Mouse (Mus musculus) MEL (cell line): ENCODE data around the gene Dohh. TPM values are rescaled to one million over a fixed set of nuclear protein-coding genes. Genes with fewer than 3 reads are reported as not detected.

Experiments used
- DNase-seq: peaks from one replicate; pipeline ENCODE4 v3.0.0; 2011; ENCODE audit warnings: low read depth, low spot score
- H3K27ac ChIP-seq: 2 replicates; pipeline ENCODE4 v1.5.1; 2012; ENCODE audit warnings: low read depth, mild to moderate bottlenecking, control low read depth, low read length, moderate library complexity; ENCODE audit not compliant: control insufficient read depth
- H3K27me3 ChIP-seq, 2 experiments: fragments of 150-350 bp in 1 of 2; sonication (generic) in 1 of 2; 2 replicates each; pipeline ENCODE4 v1.6.1; 2012; ENCODE audit warnings: low read length in 2 of 2, mild to moderate bottlenecking in 2 of 2, improper control_type of control experiment in 1 of 2, moderate library complexity in 1 of 2; ENCODE audit not compliant: insufficient read depth in 2 of 2, control insufficient read depth in 1 of 2
- H3K36me3 ChIP-seq, 2 experiments: 2 replicates each; pipeline ENCODE4 v1.6.1; 2012 to 2014; ENCODE audit warnings: low read length in 2 of 2, improper control_type of control experiment in 1 of 2, inconsistent platforms in 1 of 2, mild to moderate bottlenecking in 1 of 2; ENCODE audit not compliant: insufficient read depth in 2 of 2, control insufficient read depth in 1 of 2
- H3K4me1 ChIP-seq, 2 experiments: fragments of 150-350 bp in 1 of 2; sonication (generic) in 1 of 2; 2 replicates each; pipeline ENCODE4 v1.6.1; 2012; ENCODE audit warnings: low read length in 2 of 2, improper control_type of control experiment in 1 of 2, mild to moderate bottlenecking in 1 of 2; ENCODE audit not compliant: insufficient read depth in 2 of 2, control insufficient read depth in 1 of 2
- H3K4me3 ChIP-seq, 2 experiments: fragments of 150-350 bp in 1 of 2; sonication (generic) in 1 of 2; 2 replicates each; pipeline ENCODE4 v1.5.1; 2012; ENCODE audit warnings: low read depth in 2 of 2, low read length in 2 of 2, mild to moderate bottlenecking in 2 of 2, moderate library complexity in 2 of 2, control low read depth in 1 of 2, improper control_type of control experiment in 1 of 2; ENCODE audit not compliant: control insufficient read depth in 1 of 2, insufficient read depth in 1 of 2
- H3K79me2 ChIP-seq: 2 replicates; pipeline ENCODE4 v1.6.1; 2012; ENCODE audit warnings: mild to moderate bottlenecking, low read length, moderate library complexity; ENCODE audit not compliant: control insufficient read depth, poor library complexity, insufficient read depth
- H3K9ac ChIP-seq: 2 replicates; pipeline ENCODE4 v1.6.1; 2012; ENCODE audit warnings: low read depth, mild to moderate bottlenecking, control low read depth, low read length, moderate library complexity; ENCODE audit not compliant: control insufficient read depth, poor library complexity, severe bottlenecking
- H3K9me3 ChIP-seq: fragments of 150-350 bp; sonication (generic); replicated peaks from 2 replicates; pipeline ENCODE4 v1.6.1; 2012; ENCODE audit warnings: mild to moderate bottlenecking, low read length, improper control_type of control experiment, moderate library complexity; ENCODE audit not compliant: insufficient read depth
- CHD1 ChIP-seq: IDR thresholded peaks from 2 replicates; pipeline ENCODE4 v1.6.1; 2012; ENCODE audit warnings: low read depth, mild to moderate bottlenecking, inconsistent platforms, low read length, improper control_type of control experiment
- CHD2 ChIP-seq: IDR thresholded peaks from 2 replicates; pipeline ENCODE4 v1.6.1; 2011; ENCODE audit warnings: low read length, improper control_type of control experiment
- CTCF ChIP-seq, 3 experiments: IDR thresholded peaks in 2 of 3; conservative IDR thresholded peaks in 1 of 3; 2 replicates each; pipeline ENCODE4 v1.5.1; 2011 to 2012; ENCODE audit warnings: low read length in 3 of 3, low read depth in 2 of 3, mild to moderate bottlenecking in 2 of 3, improper control_type of control experiment in 1 of 3, inconsistent platforms in 1 of 3, mixed read lengths in 1 of 3, moderate library complexity in 1 of 3; ENCODE audit not compliant: control insufficient read depth in 1 of 3, insufficient read depth in 1 of 3, poor library complexity in 1 of 3, severe bottlenecking in 1 of 3
- E2F4 ChIP-seq: IDR thresholded peaks from 2 replicates; pipeline ENCODE4 v1.6.1; 2011; ENCODE audit warnings: low read depth, low read length, improper control_type of control experiment, borderline replicate concordance
- ELF1 ChIP-seq: IDR thresholded peaks from 2 replicates; pipeline ENCODE4 v1.6.1; 2014; ENCODE audit warnings: low read depth, mild to moderate bottlenecking, inconsistent platforms, low read length, improper control_type of control experiment, moderate library complexity
- EP300 ChIP-seq, 2 experiments: IDR thresholded peaks; 2 replicates each; pipeline ENCODE4 v1.6.1; 2011; ENCODE audit warnings: improper control_type of control experiment in 2 of 2, low read length in 2 of 2, low read depth in 1 of 2, mild to moderate bottlenecking in 1 of 2
- GABPA ChIP-seq: IDR thresholded peaks from 2 replicates; pipeline ENCODE4 v1.6.1; 2012; ENCODE audit warnings: low read depth, mild to moderate bottlenecking, inconsistent platforms, low read length, improper control_type of control experiment, moderate library complexity
- GATA1 ChIP-seq: IDR thresholded peaks from 2 replicates; pipeline ENCODE4 v1.6.1; 2011; ENCODE audit warnings: low read depth, low read length, improper control_type of control experiment
- HCFC1 ChIP-seq: IDR thresholded peaks from 2 replicates; pipeline ENCODE4 v1.6.1; 2012; ENCODE audit warnings: low read depth, mild to moderate bottlenecking, inconsistent platforms, low read length, improper control_type of control experiment, moderate library complexity
- JUND ChIP-seq: IDR thresholded peaks from 2 replicates; pipeline ENCODE4 v1.6.1; 2011; ENCODE audit warnings: low read depth, mild to moderate bottlenecking, improper control_type of control experiment, low read length
- KAT2A ChIP-seq: conservative IDR thresholded peaks from 2 replicates; pipeline ENCODE4 v1.6.1; 2012; ENCODE audit warnings: low read depth, low read length, improper control_type of control experiment, inconsistent platforms
- MAFK ChIP-seq: IDR thresholded peaks from 2 replicates; pipeline ENCODE4 v1.6.1; 2011; ENCODE audit warnings: low read depth, mild to moderate bottlenecking, low read length, improper control_type of control experiment, borderline replicate concordance
- MAZ ChIP-seq: IDR thresholded peaks from 2 replicates; pipeline ENCODE4 v1.6.1; 2012; ENCODE audit warnings: low read depth, mild to moderate bottlenecking, inconsistent platforms, low read length, improper control_type of control experiment
- MEF2A ChIP-seq: IDR thresholded peaks from 2 replicates; pipeline ENCODE4 v1.6.1; 2014; ENCODE audit warnings: low read depth, mild to moderate bottlenecking, inconsistent platforms, low read length, improper control_type of control experiment; ENCODE audit not compliant: poor library complexity, insufficient replicate concordance, severe bottlenecking; ENCODE audit errors: extremely low read depth
- MXI1 ChIP-seq: IDR thresholded peaks from 2 replicates; pipeline ENCODE4 v1.6.1; 2011; ENCODE audit warnings: mild to moderate bottlenecking, low read depth, low read length, improper control_type of control experiment
- MYC ChIP-seq: IDR thresholded peaks from 2 replicates; pipeline ENCODE4 v1.6.1; 2011; ENCODE audit warnings: low read depth, mild to moderate bottlenecking, low read length, improper control_type of control experiment, moderate library complexity
- NELFE ChIP-seq: IDR thresholded peaks from 2 replicates; pipeline ENCODE4 v1.6.1; 2011; ENCODE audit warnings: low read depth, low read length, improper control_type of control experiment
- NRF1 ChIP-seq: IDR thresholded peaks from 2 replicates; pipeline ENCODE4 v1.6.1; 2014; ENCODE audit warnings: low read depth, mild to moderate bottlenecking, inconsistent platforms, low read length, improper control_type of control experiment, moderate library complexity; ENCODE audit not compliant: poor library complexity, insufficient read depth, severe bottlenecking
- POLR2A ChIP-seq, 2 experiments: IDR thresholded peaks; 2 replicates each; pipeline ENCODE4 v1.6.1; 2011 to 2012; ENCODE audit warnings: low read length in 2 of 2, mild to moderate bottlenecking in 2 of 2, control low read depth in 1 of 2, improper control_type of control experiment in 1 of 2, low read depth in 1 of 2, moderate library complexity in 1 of 2; ENCODE audit not compliant: control insufficient read depth in 1 of 2, insufficient read depth in 1 of 2, poor library complexity in 1 of 2
- RAD21 ChIP-seq: IDR thresholded peaks from 2 replicates; pipeline ENCODE4 v1.6.1; 2011; ENCODE audit warnings: mild to moderate bottlenecking, low read depth, low read length, improper control_type of control experiment
- RCOR1 ChIP-seq: IDR thresholded peaks from 2 replicates; pipeline ENCODE4 v1.6.1; 2012; ENCODE audit warnings: low read depth, mild to moderate bottlenecking, inconsistent platforms, low read length, improper control_type of control experiment
- SIN3A ChIP-seq: IDR thresholded peaks from 2 replicates; pipeline ENCODE4 v1.6.1; 2012; ENCODE audit warnings: low read length, improper control_type of control experiment, inconsistent platforms
- TAL1 ChIP-seq: IDR thresholded peaks from 2 replicates; pipeline ENCODE4 v1.6.1; 2012; ENCODE audit warnings: mild to moderate bottlenecking, inconsistent platforms, low read length, moderate library complexity, mixed read lengths
- TBP ChIP-seq: IDR thresholded peaks from 2 replicates; pipeline ENCODE4 v1.8.0; 2011; ENCODE audit warnings: low read depth, low read length, improper control_type of control experiment
- TCF12 ChIP-seq: IDR thresholded peaks from 2 replicates; pipeline ENCODE4 v1.6.1; 2014; ENCODE audit warnings: low read depth, mild to moderate bottlenecking, inconsistent platforms, low read length, improper control_type of control experiment, moderate library complexity
- USF1 ChIP-seq: IDR thresholded peaks from 2 replicates; pipeline ENCODE4 v1.6.1; 2014; ENCODE audit warnings: low read depth, mild to moderate bottlenecking, inconsistent platforms, low read length, improper control_type of control experiment, moderate library complexity
- ZKSCAN1 ChIP-seq: IDR thresholded peaks from 2 replicates; pipeline ENCODE4 v1.6.1; 2012; ENCODE audit warnings: low read depth, mild to moderate bottlenecking, inconsistent platforms, low read length, improper control_type of control experiment, moderate library complexity
- ZMIZ1 ChIP-seq: IDR thresholded peaks from 2 replicates; pipeline ENCODE4 v1.6.1; 2012; ENCODE audit warnings: low read depth, mild to moderate bottlenecking, inconsistent platforms, low read length, improper control_type of control experiment, moderate library complexity
- ZNF384 ChIP-seq: IDR thresholded peaks from 2 replicates; pipeline ENCODE4 v1.6.1; 2012; ENCODE audit warnings: low read depth, mild to moderate bottlenecking, inconsistent platforms, low read length, improper control_type of control experiment
- polyA plus RNA-seq, 2 experiments: library from polyadenylated mRNA; stranded (reverse) in 1 of 2; unstranded in 1 of 2; fragments of >175 nt in 1 of 2; fragments of >200 nt in 1 of 2; gene quantifications; 2 replicates each; pipeline versions ENCODE4 v1.2.1 to v1.2.4; 2012; ENCODE audit warnings: low replicate concordance in 2 of 2, low read depth in 1 of 2; ENCODE audit not compliant: insufficient read length in 2 of 2, insufficient read depth in 1 of 2, missing spikeins in 1 of 2
- total RNA-seq: library from RNA; depleted of rRNA; stranded (reverse); fragments of 300-350 nt; gene quantifications from 2 replicates; pipeline ENCODE4 v1.2.3, GENCODE M21; 2012

Gene Dohh
- total and polyA plus RNA-seq, 3 experiments, result 145 to 153 TPM; not detected in 1

DNA sequence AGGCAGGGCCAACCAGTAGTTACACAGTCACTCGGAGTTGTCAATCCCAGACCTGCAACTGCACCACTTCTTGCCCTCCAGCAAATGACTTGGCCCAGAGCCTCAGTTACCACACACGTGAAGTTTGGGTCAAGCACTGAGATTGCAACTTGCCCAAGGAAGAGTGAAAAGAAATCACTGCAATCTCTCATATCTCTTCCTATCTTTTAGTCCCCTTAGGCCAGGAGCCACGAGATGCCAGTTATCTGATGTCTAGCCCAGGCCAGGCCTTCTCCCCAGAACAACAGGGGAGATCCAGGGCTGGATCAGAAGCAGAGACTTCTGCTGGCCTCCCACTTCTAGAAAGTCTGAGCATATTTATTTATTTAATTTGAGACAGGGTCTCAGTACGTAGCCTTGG lies 28.7 kb upstream of the Dohh start:
- no peak for DNase-seq
- Histone ChIP-seq H3K27me3 (no peaks in the 10 kb centered on the region), H3K27ac (peak overlapping the region; percentile 96), H3K36me3 (peaks cover 0 to 24% of the 10 kb centered on the region in 2 experiments; a peak in 3 of 4 replicates), H3K79me2 (peaks cover 27% of the 10 kb centered on the region), H3K9ac (no peak overlapping the region; the same call in 1 of the 2 replicates), H3K4me3 (no peak overlapping the region), H3K4me1 (peaks cover 3 to 33% of the 10 kb centered on the region in 2 experiments; a peak in 3 of 4 replicates), H3K9me3 (no peaks in the 10 kb centered on the region)
- TF ChIP-seq USF1 (no peak), RCOR1 (peak; percentile 75), POLR2A (IDR thresholded peaks at IDR 0.05; ENCODE audit: control insufficient read depth in 1 of 2, insufficient read depth in 1 of 2, low read depth in 1 of 2, low read length in 2 of 2, poor library complexity in 1 of 2) (no peak), EP300 (IDR thresholded peaks at IDR 0.05; ENCODE audit: low read depth in 1 of 2, low read length in 2 of 2) (no peak), GATA1 (peak; percentile 51; the same call in 1 of the 2 replicates), HCFC1 (no peak), SIN3A (no peak), CHD1 (no peak), CHD2 (no peak), MAFK (no peak), NELFE (no peak)

DNA sequence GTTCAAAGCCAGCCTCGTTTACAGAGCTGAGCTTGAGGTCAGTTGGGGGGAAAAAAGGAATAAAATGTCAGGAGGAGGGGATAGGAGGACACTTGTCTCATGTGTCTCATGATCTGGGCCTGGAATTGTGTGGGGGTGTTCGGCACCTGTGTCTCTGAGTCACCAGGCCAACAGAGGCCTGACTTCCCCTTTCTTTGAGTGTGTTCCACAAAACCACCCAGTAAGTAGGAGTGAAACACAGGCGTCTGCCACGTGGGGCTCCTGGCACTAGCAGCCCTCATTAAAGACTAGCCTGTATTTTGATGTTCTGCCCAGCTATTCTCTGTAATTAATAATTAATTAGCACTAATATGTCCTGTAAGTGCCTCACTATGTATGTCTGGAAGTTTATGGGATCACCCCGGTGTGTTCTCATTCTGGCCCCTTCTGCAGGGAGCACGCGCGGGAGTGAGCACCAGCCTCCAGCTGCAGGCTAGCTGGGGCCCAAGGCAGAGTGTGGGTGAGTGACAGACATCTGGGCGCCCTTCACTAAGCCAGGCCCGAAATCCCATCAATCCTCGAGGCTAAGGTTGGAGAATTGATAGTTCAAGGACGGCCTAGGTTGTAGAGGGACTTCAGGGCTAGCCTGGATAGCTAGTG lies 27.8 kb upstream of the Dohh start:
- H3K27ac ChIP-seq, result peak overlapping the region; percentile 96
- H3K4me3 ChIP-seq, result peak overlapping the region; percentile 62 to 68
- H3K27me3 ChIP-seq, result no peaks in the 10 kb centered on the region
- peaks cover 0 to 21% of the 10 kb centered on the region in 2 experiments; a peak in 3 of 4 replicates for H3K36me3 ChIP-seq
- H3K79me2 ChIP-seq, result peaks cover 27% of the 10 kb centered on the region
- peak overlapping the region; percentile 84 for H3K9ac ChIP-seq
- DNase-seq, result peak; percentile 94
- H3K9me3 ChIP-seq, result no peaks in the 10 kb centered on the region
- peaks cover 3 to 29% of the 10 kb centered on the region in 2 experiments; a peak in 3 of 4 replicates for H3K4me1 ChIP-seq
- TF ChIP-seq MAZ, result peak; percentile 36; the same call in 1 of the 2 replicates
- peak; percentile 89 for TF ChIP-seq TBP
- no peak for TF ChIP-seq GABPA
- peak; percentile 41; the same call in 1 of the 2 replicates for TF ChIP-seq NRF1
- no peak for TF ChIP-seq ZNF384
- TF ChIP-seq JUND, result 0 out of 2 replicates have a peak, but pooled peaks have one; percentile 21
- TF ChIP-seq HCFC1, result peak; percentile 54
- no peak for TF ChIP-seq CTCF (IDR thresholded peaks at IDR 0.05 in 2 of 3, conservative IDR thresholded peaks at IDR 0.05 in 1 of 3; ENCODE audit: control insufficient read depth in 1 of 3, insufficient read depth in 1 of 3, low read depth in 2 of 3, low read length in 3 of 3, poor library complexity in 1 of 3, severe bottlenecking in 1 of 3)
- TF ChIP-seq RCOR1, result 0 out of 2 replicates have a peak, but pooled peaks have one; percentile 19
- TF ChIP-seq EP300 (IDR thresholded peaks at IDR 0.05; ENCODE audit: low read depth in 1 of 2, low read length in 2 of 2), result peak; percentile 55; a peak in 3 of 4 replicates
- TF ChIP-seq ELF1, result 0 out of 2 replicates have a peak, but pooled peaks have one; percentile 26
- no peak for TF ChIP-seq E2F4
- peak; percentile 77 for TF ChIP-seq USF1
- TF ChIP-seq SIN3A, result peak; percentile 93
- TF ChIP-seq CHD1, result no peak
- no peak for TF ChIP-seq MEF2A
- no peak for TF ChIP-seq RAD21
- no peak for TF ChIP-seq TAL1
- TF ChIP-seq ZMIZ1, result peak; percentile 14; the same call in 1 of the 2 replicates
- TF ChIP-seq CHD2, result no peak
- peak; percentile 99 for TF ChIP-seq MYC
- peak; percentile 98 for TF ChIP-seq MXI1
- peak; percentile 54 to 81; a peak in 3 of 4 replicates for TF ChIP-seq POLR2A (IDR thresholded peaks at IDR 0.05; ENCODE audit: control insufficient read depth in 1 of 2, insufficient read depth in 1 of 2, low read depth in 1 of 2, low read length in 2 of 2, poor library complexity in 1 of 2)
- TF ChIP-seq ZKSCAN1, result no peak
- TF ChIP-seq KAT2A, result no peak
- TF ChIP-seq TCF12, result peak; percentile 59
